15 mouse cellular contexts compared by ENCODE assay signal in the genomic region with DNA sequence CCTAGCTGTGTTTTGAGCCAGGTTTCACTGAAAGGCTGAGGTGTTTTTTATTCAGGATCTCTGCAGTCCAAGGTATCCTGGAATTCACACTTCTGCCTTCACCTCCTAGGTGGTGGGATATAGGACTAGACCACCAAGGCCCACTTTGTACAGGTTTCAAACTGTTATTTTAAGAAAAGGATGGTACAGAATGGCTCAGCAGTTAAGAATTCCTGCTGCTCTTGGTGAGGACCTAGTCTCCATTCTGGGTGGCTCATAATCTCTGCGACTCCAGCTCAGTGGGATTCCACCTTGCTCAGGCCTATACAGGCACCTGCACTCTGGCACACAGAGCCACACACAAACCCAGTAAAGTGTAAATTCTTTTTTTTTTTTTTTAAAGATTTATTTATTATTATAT. TPM values are rescaled to one million over a fixed set of nuclear protein-coding genes. Genes with fewer than 3 reads are reported as not detected.
A peak's percentile ranks its signal among the peaks of the same experiment; 100 is the strongest.
DNase-seq lines count a peak whose midpoint lies in the region; ATAC-seq and TF ChIP-seq lines count a peak whose summit lies in the region.
"Had no signal": no experiment of that assay in that cellular context is flagged by ENCODE, and none has a peak within 500 bp of the region (broad histone marks: within the 10 kb centered on the region; RNA-seq: fewer than 3 reads in every experiment).

No protein-coding gene starts in this region.

- intact Hi-C loops in heart, postnatal 36 days (cut with DNase I), result loop anchor here (5.0 kb wide), 3 partner anchors 47 to 972 kb away; partner anchors contain the start of gene Tmem17

- ATAC-seq in heart, embryonic 12.5 days (ENCODE audit: insufficient number of reproducible peaks, low FRiP score), result no peak
- ATAC-seq in limb, embryonic 12.5 days (ENCODE audit: insufficient number of reproducible peaks, insufficient read depth, low FRiP score, low TSS enrichment, low read depth), result no peak
- ATAC-seq in embryonic facial prominence, embryonic 13.5 days (ENCODE audit: insufficient number of reproducible peaks, insufficient read depth, low FRiP score, low TSS enrichment, low read depth), result no peak
- ATAC-seq: forebrain, embryonic 15.5 days had no signal

- H3K4me2 ChIP-seq in heart, embryonic 12.5 days, result no peak overlapping the region
- peak overlapping the region; percentile 86; the same call in 1 of the 2 replicates for H3K4me2 ChIP-seq in limb, embryonic 12.5 days
- H3K4me2 ChIP-seq in embryonic facial prominence, embryonic 13.5 days, result peak overlapping the region; percentile 88
- H3K4me2 ChIP-seq: forebrain, embryonic 15.5 days had no signal

- peaks cover 29% of the 10 kb centered on the region for H3K4me1 ChIP-seq in heart, embryonic 12.5 days (replicated peaks)
- H3K4me1 ChIP-seq in limb, embryonic 12.5 days (replicated peaks), result peaks cover 12% of the 10 kb centered on the region
- H3K4me1 ChIP-seq in limb, embryonic 10.5 days, result peaks cover 18% of the 10 kb centered on the region; the same call in 1 of the 2 replicates
- H3K4me1 ChIP-seq in E14TG2a.4 (replicated peaks; ENCODE audit: low read depth, low read length), result peaks cover 69% of the 10 kb centered on the region
- H3K4me1 ChIP-seq in embryonic facial prominence, embryonic 13.5 days, result peaks cover 23% of the 10 kb centered on the region

- no peak overlapping the region for H3K27ac ChIP-seq in heart, embryonic 12.5 days (ENCODE audit: poor library complexity, severe bottlenecking)
- no peak overlapping the region for H3K27ac ChIP-seq in limb, embryonic 12.5 days
- no peak overlapping the region for H3K27ac ChIP-seq in limb, embryonic 10.5 days
- no peak overlapping the region for H3K27ac ChIP-seq in embryonic facial prominence, embryonic 13.5 days
- H3K27ac ChIP-seq: forebrain, embryonic 15.5 days; layer of hippocampus, adult 2 months had no signal

- H3K4me3 ChIP-seq in heart, embryonic 12.5 days, result peak overlapping the region; percentile 1; the same call in 1 of the 2 replicates
- peak overlapping the region; percentile 2; the same call in 1 of the 2 replicates for H3K4me3 ChIP-seq in limb, embryonic 12.5 days (replicated peaks)
- no peak overlapping the region for H3K4me3 ChIP-seq in limb, embryonic 10.5 days
- peak overlapping the region; percentile 98 for H3K4me3 ChIP-seq in E14TG2a.4 (replicated peaks; ENCODE audit: low read length)
- no peak overlapping the region for H3K4me3 ChIP-seq in embryonic facial prominence, embryonic 13.5 days
- H3K4me3 ChIP-seq: forebrain, embryonic 15.5 days; layer of hippocampus, adult 2 months had no signal

- H3K9me3 ChIP-seq in heart, embryonic 12.5 days (replicated peaks), result no peaks in the 10 kb centered on the region
- no peaks in the 10 kb centered on the region for H3K9me3 ChIP-seq in limb, embryonic 12.5 days
- H3K9me3 ChIP-seq in limb, embryonic 10.5 days (replicated peaks), result no peaks in the 10 kb centered on the region
- no peaks in the 10 kb centered on the region for H3K9me3 ChIP-seq in E14TG2a.4 (ENCODE audit: low read length)
- no peaks in the 10 kb centered on the region for H3K9me3 ChIP-seq in embryonic facial prominence, embryonic 13.5 days
- H3K9me3 ChIP-seq: forebrain, embryonic 15.5 days had no signal

- H3K27me3 ChIP-seq in heart, embryonic 12.5 days (replicated peaks), result no peaks in the 10 kb centered on the region
- no peaks in the 10 kb centered on the region for H3K27me3 ChIP-seq in limb, embryonic 12.5 days
- no peaks in the 10 kb centered on the region for H3K27me3 ChIP-seq in limb, embryonic 10.5 days (ENCODE audit: low read depth, poor library complexity, severe bottlenecking)
- no peaks in the 10 kb centered on the region for H3K27me3 ChIP-seq in E14TG2a.4 (ENCODE audit: insufficient read depth, low read length)
- no peaks in the 10 kb centered on the region for H3K27me3 ChIP-seq in embryonic facial prominence, embryonic 13.5 days
- H3K27me3 ChIP-seq: forebrain, embryonic 15.5 days had no signal

- H3K9ac ChIP-seq in heart, embryonic 12.5 days, result no peak overlapping the region
- H3K9ac ChIP-seq in limb, embryonic 12.5 days (replicated peaks), result no peak overlapping the region
- no peak overlapping the region for H3K9ac ChIP-seq in embryonic facial prominence, embryonic 13.5 days
- H3K9ac ChIP-seq: forebrain, embryonic 15.5 days had no signal

- H3K36me3 ChIP-seq in heart, embryonic 12.5 days, result peaks cover 24% of the 10 kb centered on the region
- H3K36me3 ChIP-seq in limb, embryonic 12.5 days, result peaks cover 32% of the 10 kb centered on the region
- H3K36me3 ChIP-seq in limb, embryonic 10.5 days, result peaks cover 58% of the 10 kb centered on the region
- H3K36me3 ChIP-seq in E14TG2a.4 (ENCODE audit: insufficient read depth, low read length), result peaks cover 58% of the 10 kb centered on the region
- peaks cover 30% of the 10 kb centered on the region for H3K36me3 ChIP-seq in embryonic facial prominence, embryonic 13.5 days

- TF ChIP-seq CTCF in E14TG2a.4 (conservative IDR thresholded peaks at IDR 0.05; ENCODE audit: low read length), result no peak

- DNase-seq in heart, postnatal 36 days, result no peak
- no peak for DNase-seq in limb, embryonic 10.5 days (ENCODE audit: low spot score)
- DNase-seq in adrenal gland, adult 18-20 months (ENCODE audit: low spot score in 2 of 2), result no peak
- DNase-seq in embryo, embryonic 10.5 days (ENCODE audit: low spot score), result no peak
- DNase-seq: adrenal gland, postnatal 10 days; cerebellum, adult 18-20 months; gastrocnemius, postnatal 10 days; retina, postnatal 1 day; thymus, adult 2 months had no signal

- 69% methylated on average over 1 of the region's 1 CpGs for WGBS in heart, embryonic 12.5 days
- 80% methylated on average over 1 of the region's 1 CpGs for WGBS in limb, embryonic 12.5 days
- 83% methylated on average over 1 of the region's 1 CpGs for WGBS in limb, embryonic 10.5 days
- WGBS in embryonic facial prominence, embryonic 13.5 days, result 81% methylated on average over 1 of the region's 1 CpGs

RNA-seq across cellular contexts. Expression of gene Xpo1, which starts 3.6 kb away (rescaled TPM):
- 99.7 and 109 TPM in 2 replicates for polyA plus RNA-seq in heart, embryonic 12.5 days (2016; fragmentation: Nextera tagmentation; extraction: Ambion mirVana)
- 10 to 100 TPM; 32.5 to 36.7 TPM for total RNA-seq in heart, postnatal 36 days (2021)
- 187 and 190 TPM in 2 replicates for polyA plus RNA-seq in limb, embryonic 12.5 days (2016; fragmentation: Nextera tagmentation; extraction: Ambion mirVana)
- 133 and 153 TPM in 2 replicates for polyA plus RNA-seq in limb, embryonic 10.5 days (2016; fragmentation: Nextera tagmentation; extraction: Ambion mirVana)
- 105 and 111 TPM in 2 replicates for polyA plus RNA-seq in embryonic facial prominence, embryonic 13.5 days (2015; fragmentation: Nextera tagmentation; extraction: Ambion mirVana)
- 10 to 100 TPM; 55.2 to 62.9 TPM for total RNA-seq in adrenal gland, adult 18-20 months (2021)

RNA-seq across cellular contexts. Expression of gene Usp34, which starts 47.2 kb away (rescaled TPM):
- 19.2 and 24.3 TPM in 2 replicates for polyA plus RNA-seq in heart, embryonic 12.5 days (2016; fragmentation: Nextera tagmentation; extraction: Ambion mirVana)
- 10 to 100 TPM; 37.1 to 40.4 TPM for total RNA-seq in heart, postnatal 36 days (2021)
- 27.7 and 32.1 TPM in 2 replicates for polyA plus RNA-seq in limb, embryonic 12.5 days (2016; fragmentation: Nextera tagmentation; extraction: Ambion mirVana)
- polyA plus RNA-seq in limb, embryonic 10.5 days (2016; fragmentation: Nextera tagmentation; extraction: Ambion mirVana), result 23.2 and 25.9 TPM in 2 replicates
- 27.9 and 41.1 TPM in 2 replicates for polyA plus RNA-seq in embryonic facial prominence, embryonic 13.5 days (2015; fragmentation: Nextera tagmentation; extraction: Ambion mirVana)
- total RNA-seq in adrenal gland, adult 18-20 months (2021), result 10 to 100 TPM; 46.7 to 55.6 TPM

Comparison
In these comparisons a context has a peak if more than half of its experiments do, and no peak if none do; other contexts are left out.
1. H3K4me3 ChIP-seq: peak in heart, embryonic 12.5 days (single experiment), limb, embryonic 12.5 days (single experiment) and E14TG2a.4 (single experiment); none in limb, embryonic 10.5 days (single experiment) and embryonic facial prominence, embryonic 13.5 days (single experiment).